Mouse (Mus musculus) CH12.LX (cell line): Measurements from ENCODE around the gene Cct2.

ENCODE experiments used
- CTCF ChIP-seq, 2 experiments: IDR thresholded peaks in 1 of 2; conservative IDR thresholded peaks in 1 of 2; 2 replicates each; pipeline ENCODE4 v1.5.1; 2011 to 2012; ENCODE audit warnings: low read depth in 2 of 2, low read length in 2 of 2, improper control_type of control experiment in 1 of 2, inconsistent platforms in 1 of 2, mild to moderate bottlenecking in 1 of 2, moderate library complexity in 1 of 2
- EP300 ChIP-seq: IDR thresholded peaks from 2 replicates; pipeline ENCODE4 v1.6.1; 2011; ENCODE audit warnings: low read length, improper control_type of control experiment
- MAX ChIP-seq: IDR thresholded peaks from 2 replicates; pipeline ENCODE4 v1.6.1; 2011; ENCODE audit warnings: low read length, improper control_type of control experiment
- MXI1 ChIP-seq: IDR thresholded peaks from 2 replicates; pipeline ENCODE4 v1.6.1; 2011; ENCODE audit warnings: mild to moderate bottlenecking, low read depth, low read length, improper control_type of control experiment
- NRF1 ChIP-seq: IDR thresholded peaks from 2 replicates; pipeline ENCODE4 v1.6.1; 2014; ENCODE audit warnings: low read depth, mild to moderate bottlenecking, inconsistent platforms, low read length, improper control_type of control experiment, moderate library complexity
- POLR2A ChIP-seq: IDR thresholded peaks from 2 replicates; pipeline ENCODE4 v1.6.1; 2011; ENCODE audit warnings: low read depth, mild to moderate bottlenecking, improper control_type of control experiment, low read length
- POLR2AphosphoS2 ChIP-seq: IDR thresholded peaks from 2 replicates; pipeline ENCODE4 v1.6.1; 2011; ENCODE audit warnings: low read depth, low read length, improper control_type of control experiment
- RCOR1 ChIP-seq: conservative IDR thresholded peaks from 2 replicates; pipeline ENCODE4 v1.6.1; 2012; ENCODE audit warnings: low read depth, mild to moderate bottlenecking, inconsistent platforms, low read length, improper control_type of control experiment
- SIN3A ChIP-seq: IDR thresholded peaks from 2 replicates; pipeline ENCODE4 v1.6.1; 2012; ENCODE audit warnings: low read length, improper control_type of control experiment, inconsistent platforms

DNA sequence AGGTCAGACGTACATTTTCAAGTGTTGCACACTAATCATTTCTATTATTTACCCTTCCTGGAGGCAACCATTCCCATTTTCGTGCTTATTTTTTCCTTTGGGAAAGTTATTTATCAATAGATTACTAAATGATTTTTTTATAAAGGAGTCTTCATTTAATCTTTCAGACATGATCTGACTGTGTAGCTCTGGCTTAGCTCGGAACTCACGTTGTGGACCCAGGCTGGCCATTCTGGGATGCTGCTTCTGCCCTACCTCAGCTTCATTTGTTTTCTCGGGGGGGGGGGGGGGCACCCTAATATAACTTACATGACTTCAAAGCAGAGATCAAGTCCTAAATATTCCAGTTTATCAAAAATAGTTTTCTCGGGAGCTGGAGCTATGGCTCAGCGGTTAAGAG, 462 bp upstream of the Cct2 start:
- TF ChIP-seq MXI1 (no peak), EP300 (no peak), SIN3A (no peak), NRF1 (no peak), CTCF (conservative IDR thresholded peaks at IDR 0.05 in 1 of 2, IDR thresholded peaks at IDR 0.05 in 1 of 2; ENCODE audit: low read depth in 2 of 2, low read length in 2 of 2) (no peak), RCOR1 (no peak), POLR2A (no peak), POLR2AphosphoS2 (no peak), MAX (no peak)
